Mouse (Mus musculus): Measurements from ENCODE around the gene Dvl3. TPM values are rescaled to one million over a fixed set of nuclear protein-coding genes. Genes with fewer than 3 reads are reported as not detected.

Dvl3 gene
- polyA plus RNA-seq, 1 experiment from 2014 or later = 58.9 TPM

DNA sequence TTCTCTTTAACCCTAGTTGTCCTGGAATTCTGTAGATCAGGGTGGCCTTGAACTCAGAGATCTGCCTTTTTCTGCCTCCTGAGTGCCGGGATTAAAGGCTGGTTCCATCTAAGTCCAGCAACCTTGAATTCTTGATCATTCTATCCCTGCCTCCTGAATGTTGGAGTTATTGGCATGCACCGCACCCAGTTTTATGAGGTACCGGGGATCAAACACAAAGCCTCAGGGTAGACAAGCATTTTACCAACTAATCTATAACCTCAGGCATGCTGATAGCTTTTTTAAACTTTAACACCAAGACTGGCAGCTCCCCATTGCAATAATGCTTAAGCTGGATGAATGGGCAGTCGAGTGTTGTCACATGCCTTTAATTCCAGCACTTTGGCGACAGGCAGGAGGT lies 30.6 kb downstream of the Dvl3 start:
- 61% methylated on average over 5 of the region's 5 CpGs for WGBS
- peak overlapping the region; percentile 59; the same call in 1 of the 2 replicates for H3K4me2 ChIP-seq (replicated peaks; ENCODE audit: low read depth, low read length)
- H3K27ac ChIP-seq (ENCODE audit: low read depth, low read length) = no peak overlapping the region
- H3K4me1 ChIP-seq (replicated peaks; ENCODE audit: control insufficient read depth, insufficient read depth, low read length) = peaks cover 3% of the 10 kb centered on the region; the same call in 1 of the 2 replicates
- no peaks in the 10 kb centered on the region for H3K9me3 ChIP-seq (ENCODE audit: control insufficient read depth, low read length)
- no peak for ATAC-seq (ENCODE audit: low FRiP score)
- no peak overlapping the region for H3K9ac ChIP-seq (ENCODE audit: low read depth, low read length)
- DNase-seq (ENCODE audit: low spot score) = no peak
- H3K4me3 ChIP-seq (ENCODE audit: low read depth, low read length) = no peak overlapping the region; the same call in 1 of the 2 replicates
- no peaks in the 10 kb centered on the region for H3K27me3 ChIP-seq (ENCODE audit: control insufficient read depth, insufficient read depth, low read length)
- peaks cover 10% of the 10 kb centered on the region; the same call in 1 of the 2 replicates for H3K36me3 ChIP-seq (ENCODE audit: control insufficient read depth, insufficient read depth, low read length)

DNA sequence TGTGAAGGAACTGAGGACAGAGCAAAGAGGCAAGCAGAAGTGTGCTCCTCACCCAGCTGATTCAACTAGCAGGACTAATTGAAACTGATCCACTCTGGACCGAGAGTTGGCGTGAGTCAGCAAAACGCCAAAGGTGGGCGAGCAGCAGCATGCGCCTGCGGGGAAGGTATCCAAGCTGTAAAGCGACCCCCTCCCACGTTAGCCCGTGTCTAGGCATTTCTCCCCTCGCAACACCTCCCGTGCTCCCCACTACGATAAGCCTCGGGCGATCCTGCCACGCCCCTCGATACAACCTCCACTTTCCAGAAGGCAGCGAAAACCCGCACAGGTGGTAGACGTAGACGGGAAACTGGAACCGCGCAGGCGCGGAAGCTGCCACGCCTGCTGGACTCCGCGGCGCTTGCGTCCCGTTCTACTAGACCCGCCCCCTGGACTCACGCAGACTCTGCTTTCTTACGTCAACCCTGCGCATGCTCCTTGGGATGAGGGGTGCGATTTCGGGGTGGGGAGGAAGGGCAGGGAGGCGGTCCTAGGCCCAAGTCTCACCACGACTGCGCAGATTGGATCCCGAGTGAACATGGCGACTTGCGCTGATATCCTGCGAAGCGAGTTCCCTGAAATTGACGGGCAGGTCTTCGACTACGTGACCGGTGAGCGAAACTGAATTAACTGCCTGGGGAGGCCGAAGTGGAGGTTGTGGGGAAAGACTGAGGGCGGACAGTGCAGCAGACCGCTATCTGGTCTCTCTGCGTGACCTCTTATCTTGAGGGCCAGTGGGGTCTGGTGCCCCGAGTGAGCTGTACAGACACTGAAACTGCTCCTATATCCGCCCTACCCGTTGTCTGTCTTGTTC lies 31.5 kb downstream of the Dvl3 start, which contains the start of gene Abcf3:
Abcf3 (plus strand) TSS at position 482 of the 853 bp plus-strand sequence.
- peak within 1 kb of the TSS; percentile 57 for H3K9ac ChIP-seq (ENCODE audit: low read depth, low read length)
- H3K27me3 ChIP-seq (ENCODE audit: control insufficient read depth, insufficient read depth, low read length) = no peaks in the 10 kb centered on the region
- H3K9me3 ChIP-seq (ENCODE audit: control insufficient read depth, low read length) = no peaks in the 10 kb centered on the region
- H3K27ac ChIP-seq (ENCODE audit: low read depth, low read length) = no peak within 1 kb of the TSS
- WGBS = under 1% methylated on average over 56 of the region's 56 CpGs
- peak within 1 kb of the TSS; percentile 56 for H3K4me3 ChIP-seq (ENCODE audit: low read depth, low read length)
- H3K4me1 ChIP-seq (replicated peaks; ENCODE audit: control insufficient read depth, insufficient read depth, low read length) = peaks cover 3% of the 10 kb centered on the region; the same call in 1 of the 2 replicates
- peak; percentile 99 for ATAC-seq (ENCODE audit: low FRiP score)
- peak within 1 kb of the TSS; percentile 59 for H3K4me2 ChIP-seq (replicated peaks; ENCODE audit: low read depth, low read length)
- DNase-seq (ENCODE audit: low spot score) = peak; percentile 99
- H3K36me3 ChIP-seq (ENCODE audit: control insufficient read depth, insufficient read depth, low read length) = peaks cover 10% of the 10 kb centered on the region; the same call in 1 of the 2 replicates

DNA sequence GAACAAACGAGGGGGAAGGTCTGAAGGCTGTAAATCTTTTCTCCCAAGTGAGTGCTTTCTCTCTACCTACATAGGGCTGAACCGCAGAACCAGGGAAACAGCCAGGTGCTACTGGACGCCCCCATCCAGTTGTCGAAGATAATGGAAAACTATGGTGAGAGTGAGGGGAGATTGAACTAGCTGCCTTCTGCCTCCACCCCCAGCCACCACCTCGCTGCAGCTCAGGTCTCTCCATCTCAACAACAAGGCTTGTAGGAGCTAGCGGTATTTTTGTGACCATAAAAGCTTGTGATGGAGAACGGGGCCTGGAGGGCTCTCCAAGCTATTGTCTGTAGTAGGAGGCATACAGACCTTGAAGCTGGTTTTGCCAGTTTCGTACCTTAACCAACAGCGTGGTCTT lies 32.4 kb downstream of the Dvl3 start:
- H3K4me1 ChIP-seq (replicated peaks; ENCODE audit: control insufficient read depth, insufficient read depth, low read length) = peaks cover 3% of the 10 kb centered on the region; the same call in 1 of the 2 replicates
- no peak overlapping the region for H3K27ac ChIP-seq (ENCODE audit: low read depth, low read length)
- H3K9ac ChIP-seq (ENCODE audit: low read depth, low read length) = peak overlapping the region; percentile 57
- no peaks in the 10 kb centered on the region for H3K27me3 ChIP-seq (ENCODE audit: control insufficient read depth, insufficient read depth, low read length)
- peak overlapping the region; percentile 48 for H3K4me2 ChIP-seq (replicated peaks; ENCODE audit: low read depth, low read length)
- peak overlapping the region; percentile 56 for H3K4me3 ChIP-seq (ENCODE audit: low read depth, low read length)
- peaks cover 6% of the 10 kb centered on the region; the same call in 1 of the 2 replicates for H3K36me3 ChIP-seq (ENCODE audit: control insufficient read depth, insufficient read depth, low read length)
- H3K9me3 ChIP-seq (ENCODE audit: control insufficient read depth, low read length) = no peaks in the 10 kb centered on the region
- 52% methylated on average over 9 of the region's 9 CpGs for WGBS
- no peak for DNase-seq (ENCODE audit: low spot score)
- no peak for ATAC-seq (ENCODE audit: low FRiP score)

DNA sequence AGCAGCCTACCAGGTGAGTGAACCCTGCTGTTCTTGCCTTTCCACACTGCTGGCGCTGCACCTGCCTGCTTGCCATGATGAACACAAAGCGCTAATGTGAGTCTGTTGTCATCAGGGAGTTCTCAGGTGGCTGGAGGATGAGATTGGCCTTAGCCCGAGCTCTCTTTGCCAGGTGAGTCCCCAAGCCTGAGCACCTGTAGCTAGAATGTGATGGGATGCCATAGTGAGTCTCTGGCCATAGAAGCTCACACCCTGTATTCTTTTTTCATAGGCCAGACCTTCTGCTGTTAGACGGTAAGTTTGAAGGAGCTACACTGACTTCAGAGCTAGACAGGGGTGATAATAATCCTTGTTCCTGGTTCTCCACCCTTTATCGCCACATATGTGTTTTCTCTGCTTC lies 34.9 kb downstream of the Dvl3 start:
- Histone ChIP-seq H3K9ac (ENCODE audit: low read depth, low read length) (no peak overlapping the region), H3K4me2 (replicated peaks; ENCODE audit: low read depth, low read length) (no peak overlapping the region), H3K36me3 (ENCODE audit: control insufficient read depth, insufficient read depth, low read length) (peaks cover 11% of the 10 kb centered on the region; the same call in 1 of the 2 replicates), H3K27me3 (ENCODE audit: control insufficient read depth, insufficient read depth, low read length) (no peaks in the 10 kb centered on the region), H3K4me1 (replicated peaks; ENCODE audit: control insufficient read depth, insufficient read depth, low read length) (peaks cover 3% of the 10 kb centered on the region; the same call in 1 of the 2 replicates), H3K9me3 (ENCODE audit: control insufficient read depth, low read length) (no peaks in the 10 kb centered on the region), H3K4me3 (ENCODE audit: low read depth, low read length) (no peak overlapping the region), H3K27ac (ENCODE audit: low read depth, low read length) (no peak overlapping the region)
- 95% methylated on average over 5 of the region's 5 CpGs for WGBS
- no peak for DNase-seq (ENCODE audit: low spot score)
- ATAC-seq (ENCODE audit: low FRiP score) = no peak

DNA sequence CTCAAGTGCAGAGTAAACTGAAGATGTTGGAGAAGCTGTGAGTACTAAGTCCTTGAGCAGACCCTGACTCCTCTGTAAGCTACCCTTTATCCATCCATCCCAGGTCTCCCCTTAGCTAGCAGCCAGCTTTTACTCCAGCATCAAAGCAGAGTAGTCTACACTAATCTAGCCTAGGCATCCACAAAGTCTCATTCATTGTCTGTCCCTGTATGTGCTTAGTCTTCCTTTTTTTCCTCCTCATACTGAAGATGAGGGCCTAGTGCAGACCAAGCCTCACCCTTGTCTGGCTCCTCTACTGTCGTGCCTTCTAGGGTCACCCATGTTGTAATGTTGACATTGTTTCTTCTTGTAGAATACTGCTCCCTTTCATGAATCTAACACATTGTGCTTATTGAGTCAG lies 35.8 kb downstream of the Dvl3 start:
- no peak overlapping the region for H3K4me3 ChIP-seq (ENCODE audit: low read depth, low read length)
- H3K4me1 ChIP-seq (replicated peaks; ENCODE audit: control insufficient read depth, insufficient read depth, low read length) = peaks cover 3% of the 10 kb centered on the region; the same call in 1 of the 2 replicates
- ATAC-seq (ENCODE audit: low FRiP score) (no peak), DNase-seq (ENCODE audit: low spot score) (no peak)
- no peak overlapping the region for H3K9ac ChIP-seq (ENCODE audit: low read depth, low read length)
- H3K27ac ChIP-seq (ENCODE audit: low read depth, low read length) = no peak overlapping the region
- WGBS = 83% methylated on average over 1 of the region's 1 CpGs
- no peaks in the 10 kb centered on the region for H3K27me3 ChIP-seq (ENCODE audit: control insufficient read depth, insufficient read depth, low read length)
- peaks cover 11% of the 10 kb centered on the region; the same call in 1 of the 2 replicates for H3K36me3 ChIP-seq (ENCODE audit: control insufficient read depth, insufficient read depth, low read length)
- H3K4me2 ChIP-seq (replicated peaks; ENCODE audit: low read depth, low read length) = no peak overlapping the region
- no peaks in the 10 kb centered on the region for H3K9me3 ChIP-seq (ENCODE audit: control insufficient read depth, low read length)

DNA sequence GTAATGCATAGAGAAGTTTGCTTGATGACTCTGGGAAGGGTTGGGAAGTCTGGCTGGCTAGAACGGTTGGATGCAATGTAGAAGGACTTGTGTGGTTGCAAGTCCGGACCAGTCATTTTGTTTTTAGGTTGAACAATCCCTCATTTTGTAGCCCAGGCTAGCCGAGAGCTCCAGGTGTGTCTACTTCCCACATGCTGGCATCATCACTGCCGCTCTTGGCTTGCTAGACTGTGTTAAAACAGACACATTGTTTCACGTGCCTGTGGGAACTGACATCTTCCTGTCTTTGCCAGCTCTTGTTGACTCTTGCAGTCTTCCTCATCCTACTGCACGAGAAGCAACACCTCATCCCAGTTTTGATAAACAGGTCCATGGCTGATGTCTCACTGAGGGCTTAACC lies 38.2 kb downstream of the Dvl3 start:
- H3K4me3 ChIP-seq (ENCODE audit: low read depth, low read length) = no peak overlapping the region
- H3K4me2 ChIP-seq (replicated peaks; ENCODE audit: low read depth, low read length) = no peak overlapping the region
- no peak overlapping the region for H3K9ac ChIP-seq (ENCODE audit: low read depth, low read length)
- peaks cover 14% of the 10 kb centered on the region; the same call in 1 of the 2 replicates for H3K36me3 ChIP-seq (ENCODE audit: control insufficient read depth, insufficient read depth, low read length)
- H3K4me1 ChIP-seq (replicated peaks; ENCODE audit: control insufficient read depth, insufficient read depth, low read length) = no peaks in the 10 kb centered on the region
- WGBS = 91% methylated on average over 6 of the region's 6 CpGs
- no peak overlapping the region for H3K27ac ChIP-seq (ENCODE audit: low read depth, low read length)
- H3K9me3 ChIP-seq (ENCODE audit: control insufficient read depth, low read length) = no peaks in the 10 kb centered on the region
- H3K27me3 ChIP-seq (ENCODE audit: control insufficient read depth, insufficient read depth, low read length) = no peaks in the 10 kb centered on the region
- ATAC-seq (ENCODE audit: low FRiP score) (no peak), DNase-seq (ENCODE audit: low spot score) (no peak)

DNA sequence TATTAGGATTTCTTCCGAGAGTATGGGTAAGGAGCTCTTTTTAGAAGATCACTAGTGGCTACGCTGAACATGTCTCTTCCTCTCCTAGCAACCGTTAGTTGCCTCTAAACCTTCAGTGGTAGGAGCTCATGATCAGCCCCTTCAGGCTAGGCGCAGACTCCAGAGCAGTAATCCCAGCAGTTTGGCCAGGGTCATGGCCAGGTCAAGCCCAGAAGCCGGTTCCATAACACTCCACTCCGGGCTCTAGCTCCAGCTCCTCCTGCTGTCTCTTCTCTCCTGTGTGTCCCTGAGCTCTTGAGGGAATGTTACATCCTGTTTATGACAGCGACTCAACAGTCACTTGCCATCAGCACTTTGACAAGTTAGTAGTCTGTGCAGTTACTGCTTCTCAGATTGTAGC lies 40.6 kb downstream of the Dvl3 start:
- no peak overlapping the region for H3K4me2 ChIP-seq (replicated peaks; ENCODE audit: low read depth, low read length)
- no peak for ATAC-seq (ENCODE audit: low FRiP score)
- H3K4me3 ChIP-seq (ENCODE audit: low read depth, low read length) = no peak overlapping the region
- WGBS = 85% methylated on average over 7 of the region's 7 CpGs
- no peak overlapping the region for H3K9ac ChIP-seq (ENCODE audit: low read depth, low read length)
- no peak overlapping the region for H3K27ac ChIP-seq (ENCODE audit: low read depth, low read length)
- H3K4me1 ChIP-seq (replicated peaks; ENCODE audit: control insufficient read depth, insufficient read depth, low read length) = no peaks in the 10 kb centered on the region
- no peaks in the 10 kb centered on the region for H3K9me3 ChIP-seq (ENCODE audit: control insufficient read depth, low read length)
- H3K36me3 ChIP-seq (ENCODE audit: control insufficient read depth, insufficient read depth, low read length) = peaks cover 14% of the 10 kb centered on the region; the same call in 1 of the 2 replicates
- no peak for DNase-seq (ENCODE audit: low spot score)
- H3K27me3 ChIP-seq (ENCODE audit: control insufficient read depth, insufficient read depth, low read length) = no peaks in the 10 kb centered on the region

DNA sequence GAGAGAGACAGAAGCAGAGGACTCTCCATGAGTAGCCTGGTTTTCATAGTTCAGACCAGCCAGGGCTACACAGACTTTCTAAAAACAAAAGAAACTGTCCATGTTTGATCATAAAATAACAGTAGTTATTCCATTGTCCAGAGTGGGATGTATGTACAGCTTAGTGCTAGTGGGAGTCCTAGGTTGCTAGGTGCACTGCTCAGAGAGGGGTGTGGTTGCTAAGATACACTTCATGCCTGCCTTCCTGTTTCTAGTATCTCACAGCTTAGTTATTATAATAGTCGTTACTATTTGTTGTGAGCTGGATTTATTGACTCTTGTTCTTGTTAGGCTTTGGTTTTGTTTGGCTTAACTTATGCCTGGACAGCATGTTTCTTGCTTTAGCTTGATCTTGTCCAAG lies 48.3 kb downstream of the Dvl3 start:
- no peak overlapping the region for H3K9ac ChIP-seq (ENCODE audit: low read depth, low read length)
- no peak overlapping the region for H3K4me3 ChIP-seq (ENCODE audit: low read depth, low read length)
- no peaks in the 10 kb centered on the region for H3K27me3 ChIP-seq (ENCODE audit: control insufficient read depth, insufficient read depth, low read length)
- WGBS = 73% methylated on average over 1 of the region's 1 CpGs
- DNase-seq (ENCODE audit: low spot score) = no peak
- H3K4me2 ChIP-seq (replicated peaks; ENCODE audit: low read depth, low read length) = no peak overlapping the region
- H3K4me1 ChIP-seq (replicated peaks; ENCODE audit: control insufficient read depth, insufficient read depth, low read length) = no peaks in the 10 kb centered on the region
- H3K36me3 ChIP-seq (ENCODE audit: control insufficient read depth, insufficient read depth, low read length) = peaks cover 4% of the 10 kb centered on the region; the same call in 1 of the 2 replicates
- no peak for ATAC-seq (ENCODE audit: low FRiP score)
- H3K9me3 ChIP-seq (ENCODE audit: control insufficient read depth, low read length) = no peaks in the 10 kb centered on the region
- H3K27ac ChIP-seq (ENCODE audit: low read depth, low read length) = no peak overlapping the region

Data from hindbrain, embryonic 11.5 days (tissue).